In genomic region chr7:83077035-83077918, GRCm38 (mm10) we compare ENCODE assay signal across 9 mouse cellular contexts.
DNase-seq lines count a peak whose midpoint lies in the region; ATAC-seq and TF ChIP-seq lines count a peak whose summit lies in the region.
"Had no signal": no experiment of that assay in that cellular context is flagged by ENCODE, and none has a peak within 500 bp of the region (broad histone marks: within the 10 kb centered on the region; RNA-seq: fewer than 3 reads in every experiment).

No protein-coding gene starts in this region.

- peak; percentile 77 for ATAC-seq in hindbrain, embryonic 16.5 days
- peak; percentile 57 for ATAC-seq in limb, embryonic 14.5 days (ENCODE audit: low FRiP score, low read depth)
- ATAC-seq: liver, embryonic 12.5 days had no signal

- H3K27me3 ChIP-seq in hindbrain, embryonic 16.5 days (replicated peaks; ENCODE audit: control insufficient read depth, insufficient read depth, low read length) = no peaks in the 10 kb centered on the region
- no peaks in the 10 kb centered on the region for H3K27me3 ChIP-seq in limb, embryonic 14.5 days (ENCODE audit: control insufficient read depth, insufficient read depth, low read length)
- H3K27me3 ChIP-seq: liver, embryonic 12.5 days had no signal

- peak overlapping the region; percentile 61; the same call in 1 of the 2 replicates for H3K27ac ChIP-seq in hindbrain, embryonic 16.5 days (ENCODE audit: low read depth, low read length)
- peak overlapping the region; percentile 69 for H3K27ac ChIP-seq in limb, embryonic 14.5 days (replicated peaks; ENCODE audit: low read depth, low read length)
- H3K27ac ChIP-seq: liver, embryonic 12.5 days had no signal

- H3K4me2 ChIP-seq in hindbrain, embryonic 16.5 days (ENCODE audit: low read length) = no peak overlapping the region
- H3K4me2 ChIP-seq in limb, embryonic 14.5 days (replicated peaks; ENCODE audit: low read depth, low read length, severe bottlenecking) = 0 out of 2 replicates have a peak overlapping the region, but pooled peaks have one; percentile 22
- H3K4me2 ChIP-seq: liver, embryonic 12.5 days had no signal

- peaks cover 12% of the 10 kb centered on the region for H3K4me1 ChIP-seq in hindbrain, embryonic 16.5 days (ENCODE audit: control insufficient read depth, insufficient read depth, low read depth, low read length)
- peaks cover 14% of the 10 kb centered on the region for H3K4me1 ChIP-seq in limb, embryonic 14.5 days (ENCODE audit: control insufficient read depth, insufficient read depth, low read length)

- no peak overlapping the region for H3K9ac ChIP-seq in hindbrain, embryonic 16.5 days (ENCODE audit: low read depth, low read length)
- no peak overlapping the region for H3K9ac ChIP-seq in limb, embryonic 14.5 days (ENCODE audit: low read depth, low read length, severe bottlenecking)
- H3K9ac ChIP-seq: liver, embryonic 12.5 days had no signal

- no peaks in the 10 kb centered on the region for H3K9me3 ChIP-seq in hindbrain, embryonic 16.5 days (ENCODE audit: control insufficient read depth, low read length)
- H3K9me3 ChIP-seq in limb, embryonic 14.5 days (ENCODE audit: control insufficient read depth, low read length) = no peaks in the 10 kb centered on the region
- H3K9me3 ChIP-seq: liver, embryonic 12.5 days had no signal

- 19% methylated on average over 11 of the region's 11 CpGs for WGBS in hindbrain, embryonic 16.5 days
- WGBS in limb, embryonic 14.5 days = 23% methylated on average over 11 of the region's 11 CpGs

- TF ChIP-seq POLR2A in limb, embryonic 14.5 days (IDR thresholded peaks at IDR 0.05; ENCODE audit: borderline replicate concordance, extremely low read depth, insufficient read depth, insufficient read length) = no peak

- peak; percentile 27 for DNase-seq in testis, postnatal 14 days (ENCODE audit: low spot score)
- DNase-seq in testis, postnatal 10 days (ENCODE audit: low spot score) = no peak
- DNase-seq in limb, embryonic 14.5 days (ENCODE audit: low spot score) = peak; percentile 58
- no peak for DNase-seq in frontal cortex, postnatal 10 days (ENCODE audit: low spot score in 2 of 2)
- no peak for DNase-seq in ovary, postnatal 36 days (ENCODE audit: low spot score)
- DNase-seq in lung, postnatal 14 days = no peak
- no peak for DNase-seq in layer of hippocampus, postnatal 10 days (ENCODE audit: low spot score in 2 of 2)

- no peak overlapping the region for H3K4me3 ChIP-seq in hindbrain, embryonic 16.5 days (ENCODE audit: low read length)
- H3K4me3 ChIP-seq in limb, embryonic 14.5 days (replicated peaks; ENCODE audit: low read length) = no peak overlapping the region
- H3K4me3 ChIP-seq: liver, embryonic 12.5 days had no signal

- H3K36me3 ChIP-seq in hindbrain, embryonic 16.5 days (ENCODE audit: control insufficient read depth, insufficient read depth, low read length) = no peaks in the 10 kb centered on the region
- no peaks in the 10 kb centered on the region for H3K36me3 ChIP-seq in limb, embryonic 14.5 days (ENCODE audit: control insufficient read depth, insufficient read depth, low read length)
- H3K36me3 ChIP-seq: liver, embryonic 12.5 days had no signal

Comparison
In these comparisons a context has a peak if more than half of its experiments do, and no peak if none do; other contexts are left out.
1. DNase-seq: peak in testis, postnatal 14 days (single experiment) and limb, embryonic 14.5 days (single experiment); none in testis, postnatal 10 days (single experiment), frontal cortex, postnatal 10 days (0 of 2), ovary, postnatal 36 days (single experiment), lung, postnatal 14 days (single experiment) and layer of hippocampus, postnatal 10 days (0 of 2).